Mouse (Mus musculus) liver, embryonic 15.5 days (tissue): ENCODE data around the gene Gm10801. TPM values are rescaled to one million over a fixed set of nuclear protein-coding genes. Genes with fewer than 3 reads are reported as not detected.
"Not testable (repeated sequence)": the region's sequence is repeated elsewhere in the genome, so short reads cannot be mapped to it uniquely, and the experiment has no call there.

Experiments
- ATAC-seq: fragments of 200-750 bp; cut with Nextera tagmentation; 2 replicates; pipeline ENCODE4 v1.8.0; 2017; ENCODE audit warnings: moderate number of reproducible peaks, mild to moderate bottlenecking, moderate library complexity; ENCODE audit not compliant: insufficient read depth
- H3K27ac ChIP-seq: fragments of 300-500 bp; sonication (generic); replicated peaks from 2 replicates; pipeline ENCODE4 v1.5.1; 2015; ENCODE audit warnings: mild to moderate bottlenecking, inconsistent platforms
- H3K27me3 ChIP-seq: fragments of 300-500 bp; sonication (generic); 2 replicates; pipeline ENCODE4 v1.6.1; 2015; ENCODE audit warnings: mild to moderate bottlenecking, inconsistent platforms
- H3K36me3 ChIP-seq: fragments of 300-500 bp; sonication (generic); replicated peaks from 2 replicates; pipeline ENCODE4 v1.6.1; 2015; ENCODE audit warnings: moderate library complexity, mild to moderate bottlenecking, inconsistent platforms
- H3K4me1 ChIP-seq: fragments of 300-500 bp; sonication (generic); replicated peaks from 2 replicates; pipeline ENCODE4 v1.6.1; 2015; ENCODE audit warnings: inconsistent platforms
- H3K4me2 ChIP-seq: fragments of 300-500 bp; sonication (generic); 2 replicates; pipeline ENCODE4 v1.6.1; 2015; ENCODE audit warnings: moderate library complexity, mild to moderate bottlenecking, inconsistent platforms
- H3K4me3 ChIP-seq: fragments of 300-500 bp; sonication (generic); replicated peaks from 2 replicates; pipeline ENCODE4 v1.5.1; 2015; ENCODE audit warnings: mild to moderate bottlenecking, inconsistent platforms
- H3K9ac ChIP-seq: fragments of 300-500 bp; sonication (generic); 2 replicates; pipeline ENCODE4 v1.6.1; 2015; ENCODE audit warnings: moderate library complexity, mild to moderate bottlenecking, inconsistent platforms
- H3K9me3 ChIP-seq: fragments of 300-500 bp; sonication (generic); replicated peaks from 2 replicates; pipeline ENCODE4 v1.6.1; 2016; ENCODE audit warnings: inconsistent platforms
- WGBS: fragments of 180-500 bp; shearing (Covaris S2); methylation state at CpG from one replicate; pipeline ENCODE4 v1.1.7; 2015; ENCODE audit warnings: mixed read lengths; ENCODE audit not compliant: insufficient replicate concordance; 5-methylcytosine and 5-hydroxymethylcytosine counted together
- polyA plus RNA-seq: library from polyadenylated mRNA; unstranded; fragments of >200 nt; fragmentation: Nextera tagmentation; extraction: Ambion mirVana; gene quantifications from 2 replicates; pipeline ENCODE4 v1.2.1, GENCODE M21; 2015

Gm10801 gene
- polyA plus RNA-seq = not detected in 2 replicates

DNA sequence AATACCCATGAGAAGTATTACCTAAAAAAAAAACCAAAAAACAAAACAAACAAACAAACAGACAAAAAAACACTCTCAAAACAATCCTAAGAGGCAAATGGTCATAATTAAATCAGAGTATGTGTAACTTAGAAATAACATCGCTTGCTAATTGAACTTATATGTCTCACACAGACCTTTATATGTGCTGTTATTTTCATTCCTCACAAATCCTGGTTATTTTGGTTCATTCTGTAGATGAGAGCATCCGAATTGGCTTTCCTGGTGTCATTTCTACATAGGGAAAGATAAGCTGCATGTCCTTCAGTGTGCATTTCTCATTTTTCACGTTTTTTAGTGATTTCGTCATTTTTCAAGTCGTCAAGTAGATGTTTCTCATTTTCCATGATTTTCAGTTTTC lies at the start of gene Gm10801:
Gm10801 (plus strand) TSS at position 301 of the 400 bp plus-strand sequence.
- not testable (repeated sequence) for H3K9me3 ChIP-seq, H3K4me2 ChIP-seq, H3K27me3 ChIP-seq, H3K4me1 ChIP-seq, ATAC-seq, H3K27ac ChIP-seq, H3K4me3 ChIP-seq, H3K36me3 ChIP-seq, H3K9ac ChIP-seq
- 51% methylated on average over 4 of the region's 5 CpGs for WGBS

DNA sequence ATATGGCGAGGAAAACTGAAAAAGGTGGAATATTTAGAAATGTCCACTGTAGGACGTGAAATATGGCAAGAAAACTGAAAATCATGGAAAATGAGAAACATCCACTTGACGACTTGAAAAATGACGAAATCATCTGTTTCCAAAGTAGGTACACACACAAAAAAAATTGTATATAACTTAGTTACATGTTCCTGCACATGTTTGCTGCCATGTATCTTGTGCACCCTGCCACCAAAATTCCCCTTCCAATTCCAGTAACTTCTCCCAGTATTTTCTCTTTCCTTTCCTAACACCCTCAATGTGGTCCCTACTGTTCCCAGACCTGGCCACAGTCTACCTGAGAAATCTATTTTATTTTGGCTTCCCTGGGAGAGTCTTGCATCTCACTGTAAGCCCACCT lies 5.2 kb downstream of the Gm10801 start, which contains the start of gene Gm10800:
Gm10800 (minus strand) TSS at position 101 of the 400 bp plus-strand sequence.
- H3K9ac ChIP-seq, H3K9me3 ChIP-seq, H3K4me2 ChIP-seq, H3K4me1 ChIP-seq, ATAC-seq, H3K36me3 ChIP-seq, H3K27ac ChIP-seq, H3K4me3 ChIP-seq, H3K27me3 ChIP-seq: not testable (repeated sequence)
- 71% methylated on average over 4 of the region's 4 CpGs for WGBS

DNA sequence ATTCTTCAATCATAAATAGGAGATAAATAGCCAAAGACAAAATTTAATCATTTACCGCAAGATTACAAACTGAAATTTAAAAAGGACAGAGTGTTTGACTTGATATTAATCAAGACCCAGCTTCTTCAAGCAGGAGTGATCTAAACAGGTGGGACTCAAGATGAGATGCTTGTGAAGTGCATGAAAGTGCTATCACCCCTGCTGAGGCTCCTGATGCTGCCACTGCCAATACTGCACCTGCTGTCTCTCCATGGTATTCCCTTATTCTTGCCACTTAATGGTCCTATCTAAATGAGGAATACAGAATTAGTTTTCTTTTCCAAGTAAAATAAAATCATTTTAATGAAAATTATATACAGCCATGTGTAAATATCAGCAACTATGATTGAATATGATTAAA lies 35.5 kb downstream of the Gm10801 start:
- Histone ChIP-seq H3K9me3 (no peaks in the 10 kb centered on the region), H3K4me1 (no peaks in the 10 kb centered on the region), H3K9ac (no peak overlapping the region), H3K36me3 (no peaks in the 10 kb centered on the region), H3K4me2 (no peak overlapping the region), H3K27me3 (no peaks in the 10 kb centered on the region), H3K27ac (no peak overlapping the region), H3K4me3 (no peak overlapping the region)
- no peak for ATAC-seq
- WGBS = 79% methylated on average over 1 of the region's 1 CpGs

Other genes starting within 250 kb of the Gm10801 start
- 0.30 TPM in 1 of 2 replicates, not detected in the other for gene Gm10800, start 5.1 kb downstream of the Gm10801 start, polyA plus RNA-seq